Mouse (Mus musculus) A20 (cell line): ENCODE data around the gene Hipk3.

Source experiments
- DNase-seq: peaks from one replicate; pipeline ENCODE4 v3.0.0-alpha.2; 2011; ENCODE audit warnings: low read depth, low spot score

The Hipk3 gene

GRCm38 (mm10) chr2:104493951-104494800 lies at the start of gene Hipk3:
Hipk3 (minus strand) TSS chr2:104494446.
- DNase-seq, result peak; percentile 85

GRCm38 (mm10) chr2:104540286-104540685 lies 46.0 kb upstream of the Hipk3 start:
- no peak for DNase-seq

GRCm38 (mm10) chr2:104534751-104535150 lies 40.5 kb upstream of the Hipk3 start:
- no peak for DNase-seq

GRCm38 (mm10) chr2:104532548-104532947 lies 38.3 kb upstream of the Hipk3 start:
- DNase-seq, result peak; percentile 85

- no peak for DNase-seq
Observed at GRCm38 (mm10) chr2:104526559-104526958, 32.3 kb upstream of the Hipk3 start.

- peak; percentile 72 for DNase-seq
Observed at GRCm38 (mm10) chr2:104525506-104525905, 31.3 kb upstream of the Hipk3 start.

GRCm38 (mm10) chr2:104511622-104512021 lies 17.4 kb upstream of the Hipk3 start:
- DNase-seq, result no peak

- DNase-seq, result peak; percentile 48
Observed at GRCm38 (mm10) chr2:104502388-104502787, 8.1 kb upstream of the Hipk3 start.

- no peak for DNase-seq
Observed at GRCm38 (mm10) chr2:104501091-104501490, 6.8 kb upstream of the Hipk3 start.

GRCm38 (mm10) chr2:104497771-104498170 lies 3.5 kb upstream of the Hipk3 start:
- DNase-seq, result no peak

GRCm38 (mm10) chr2:104497231-104497630 lies 3.0 kb upstream of the Hipk3 start:
- no peak for DNase-seq

- no peak for DNase-seq
Observed at GRCm38 (mm10) chr2:104496206-104496605, 2.0 kb upstream of the Hipk3 start.

GRCm38 (mm10) chr2:104494801-104495185 lies 547 bp upstream of the Hipk3 start:
- no peak for DNase-seq

GRCm38 (mm10) chr2:104493021-104493950 lies 960 bp downstream of the Hipk3 start:
- DNase-seq, result peak; percentile 90

- DNase-seq, result peak; percentile 35
Observed at GRCm38 (mm10) chr2:104491221-104491795, 2.9 kb downstream of the Hipk3 start.

- DNase-seq, result no peak
Observed at GRCm38 (mm10) chr2:104490761-104491160, 3.5 kb downstream of the Hipk3 start.

- no peak for DNase-seq
Observed at GRCm38 (mm10) chr2:104489851-104490250, 4.4 kb downstream of the Hipk3 start.

- DNase-seq, result no peak
Observed at GRCm38 (mm10) chr2:104484438-104484837, 9.8 kb downstream of the Hipk3 start.

GRCm38 (mm10) chr2:104482156-104482555 lies 12.1 kb downstream of the Hipk3 start:
- DNase-seq, result no peak

- no peak for DNase-seq
Observed at GRCm38 (mm10) chr2:104479054-104479453, 15.2 kb downstream of the Hipk3 start.

GRCm38 (mm10) chr2:104477398-104478015 lies 16.7 kb downstream of the Hipk3 start:
- no peak for DNase-seq

- no peak for DNase-seq
Observed at GRCm38 (mm10) chr2:104472056-104472455, 22.2 kb downstream of the Hipk3 start.
